Mouse (Mus musculus) ES-CJ7 (cell line): ENCODE data around the gene Tmem260.
A peak's percentile ranks its signal among the peaks of the same experiment; 100 is the strongest.

ENCODE experiments used
- DNase-seq: peaks from one replicate; pipeline ENCODE4 v3.0.0; 2011; ENCODE audit warnings: low read depth, low spot score

The Tmem260 gene

DNA sequence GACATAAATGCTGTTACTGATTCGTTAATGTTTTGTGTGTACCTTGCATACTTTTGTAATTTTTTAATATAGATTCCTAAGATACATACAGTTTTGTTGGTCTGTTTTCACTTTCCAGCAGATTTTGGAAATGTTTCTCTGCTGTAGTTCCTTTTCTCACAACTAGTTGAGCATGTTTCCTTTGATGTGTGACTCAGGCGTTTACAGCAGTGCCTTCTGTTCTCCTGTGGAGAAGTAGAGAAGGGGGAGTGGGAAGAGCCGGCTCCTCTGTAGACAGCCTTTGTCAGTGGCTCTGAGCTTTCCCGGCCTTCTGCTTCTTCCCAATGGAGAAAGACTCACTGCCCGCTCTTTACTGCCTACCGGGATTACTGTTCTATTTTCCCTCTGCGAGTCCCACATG, 35.7 kb downstream of the Tmem260 start:
- DNase-seq = no peak

DNA sequence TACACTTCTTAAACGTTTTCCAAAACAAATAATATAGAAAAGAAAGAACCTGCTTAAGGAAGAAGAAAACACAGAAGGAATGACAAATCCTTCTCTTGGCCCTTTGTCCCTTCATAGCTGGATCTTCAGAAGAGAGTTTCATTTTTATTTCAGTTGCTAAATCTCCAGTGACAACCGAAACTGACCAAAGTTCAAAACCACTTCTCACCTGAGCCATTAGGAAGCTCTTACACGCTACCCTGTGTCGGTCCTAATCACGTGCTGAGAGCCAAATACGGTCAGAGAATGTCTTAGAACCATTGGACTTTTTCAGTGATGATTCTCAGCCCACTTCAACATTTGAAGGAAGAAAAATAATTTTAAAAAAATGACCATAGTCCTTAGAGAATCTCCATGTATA, 36.8 kb downstream of the Tmem260 start:
- no peak for DNase-seq

DNA sequence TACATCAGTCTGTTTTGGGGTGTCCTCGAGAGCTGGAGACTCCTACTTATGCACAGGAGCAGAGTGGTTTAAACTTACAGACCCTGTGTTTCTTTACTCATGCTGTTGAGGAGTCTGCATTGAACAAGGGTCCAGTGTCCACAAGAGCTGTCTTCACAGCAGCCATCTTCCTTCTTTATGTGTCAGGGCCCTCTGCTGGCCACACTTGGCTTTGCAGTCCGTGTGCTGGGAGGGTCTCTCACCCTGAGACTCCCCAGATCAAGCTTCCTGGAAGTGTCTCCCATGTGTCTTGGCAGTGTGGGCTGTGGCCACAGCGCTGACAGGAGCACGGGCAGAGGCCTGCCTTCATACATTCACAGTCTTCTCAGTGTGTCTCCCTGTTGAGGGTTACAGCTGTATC, 48.0 kb downstream of the Tmem260 start:
- DNase-seq = peak; percentile 75

DNA sequence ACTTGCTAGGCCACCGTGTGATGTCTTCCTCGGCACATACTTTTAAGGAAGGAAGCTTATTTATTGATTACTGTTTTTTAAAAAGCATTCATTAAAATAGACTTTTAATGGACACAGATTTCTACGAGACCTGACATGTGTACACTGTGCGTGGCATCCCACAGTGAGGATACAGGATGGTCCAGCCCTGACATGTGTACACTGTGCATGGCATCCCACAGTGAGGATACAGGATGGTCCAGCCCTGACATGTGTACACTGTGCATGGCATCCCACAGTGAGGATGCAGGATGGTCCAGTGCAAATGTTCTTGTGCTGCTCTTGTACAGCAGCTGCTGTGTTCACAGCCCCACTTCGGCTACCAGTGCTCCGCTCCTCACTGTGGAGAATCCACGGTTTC, 56.6 kb downstream of the Tmem260 start:
- DNase-seq = no peak

DNA sequence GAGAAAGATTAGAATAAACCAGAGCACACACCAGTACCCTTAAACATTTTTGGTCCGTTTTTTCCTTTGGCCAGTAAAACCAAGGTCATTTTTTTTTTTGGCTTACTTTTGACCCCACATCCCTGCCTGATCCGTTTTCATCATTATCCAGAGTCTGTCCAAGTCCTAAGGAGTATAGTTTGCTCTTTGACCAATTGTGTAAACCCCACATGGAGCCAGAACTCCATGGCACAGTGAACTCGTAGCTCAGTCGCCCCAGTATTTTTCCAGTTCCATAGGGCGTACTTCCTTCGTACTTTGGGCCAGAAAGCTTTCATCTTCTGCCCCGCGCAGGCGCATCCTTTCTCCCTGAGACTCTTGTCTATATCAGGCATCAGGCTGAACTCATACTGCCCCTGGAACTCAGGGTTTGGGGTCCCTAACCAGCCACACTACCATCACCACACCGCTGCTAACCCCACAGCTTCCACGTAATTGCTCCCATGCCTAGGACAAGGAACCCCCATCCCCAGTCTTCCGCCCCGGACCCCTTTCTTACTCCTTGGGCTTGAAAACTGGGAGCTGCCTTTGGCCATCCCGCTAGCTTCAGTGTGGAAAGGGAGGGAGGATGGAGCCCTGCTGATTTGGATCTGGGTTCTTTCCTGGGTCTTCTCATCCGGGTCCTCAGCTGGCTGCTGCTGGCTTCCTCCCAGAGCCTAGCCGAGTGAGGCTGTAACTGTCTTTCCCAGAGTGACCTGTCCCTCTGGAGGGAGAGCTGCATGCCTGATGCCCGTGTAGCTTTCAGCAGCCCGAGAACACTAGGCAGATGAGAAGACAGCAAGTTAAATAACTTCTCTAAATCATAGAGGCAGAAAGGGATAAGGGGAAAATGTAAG, 58.0 kb downstream of the Tmem260 start:
- DNase-seq = peak; percentile 24

DNA sequence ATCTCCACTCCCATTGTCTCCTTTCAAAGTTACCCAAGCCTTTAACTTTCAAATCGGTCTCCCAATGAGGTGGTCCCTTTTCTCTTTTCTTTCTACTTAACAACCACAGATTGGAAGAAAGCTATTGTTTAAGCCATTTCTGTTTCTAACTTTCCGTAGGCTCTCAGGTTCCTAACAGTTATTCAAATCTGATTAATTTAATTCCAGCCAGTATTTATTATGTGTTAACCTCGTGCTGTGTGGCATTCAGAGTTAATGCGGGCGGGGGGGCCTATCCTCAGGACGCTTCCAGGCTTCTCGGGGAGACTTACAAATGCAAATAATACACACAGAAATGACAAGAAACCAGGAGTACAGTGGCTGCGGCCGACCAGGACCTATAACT, 58.6 kb downstream of the Tmem260 start:
- DNase-seq = peak; percentile 53

DNA sequence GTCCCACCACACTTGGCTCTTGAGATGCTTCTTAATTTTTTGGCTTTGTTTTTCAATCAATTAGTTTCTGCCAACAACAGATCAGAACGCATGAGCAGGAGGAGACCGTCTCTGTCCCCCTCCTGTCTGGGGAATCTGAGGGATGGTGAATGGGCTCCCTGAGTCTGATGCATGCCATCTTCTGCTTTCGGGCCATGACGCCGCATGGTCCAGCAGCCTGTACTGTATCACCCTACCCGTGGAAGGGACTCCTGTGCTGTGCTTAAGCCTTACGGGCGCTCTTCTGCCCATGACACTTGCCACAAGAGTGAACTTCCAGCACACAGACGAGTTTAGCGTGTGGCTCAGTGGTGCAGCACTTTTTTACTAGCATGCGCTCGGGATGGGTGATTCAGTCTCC, 59.7 kb downstream of the Tmem260 start:
- no peak for DNase-seq

DNA sequence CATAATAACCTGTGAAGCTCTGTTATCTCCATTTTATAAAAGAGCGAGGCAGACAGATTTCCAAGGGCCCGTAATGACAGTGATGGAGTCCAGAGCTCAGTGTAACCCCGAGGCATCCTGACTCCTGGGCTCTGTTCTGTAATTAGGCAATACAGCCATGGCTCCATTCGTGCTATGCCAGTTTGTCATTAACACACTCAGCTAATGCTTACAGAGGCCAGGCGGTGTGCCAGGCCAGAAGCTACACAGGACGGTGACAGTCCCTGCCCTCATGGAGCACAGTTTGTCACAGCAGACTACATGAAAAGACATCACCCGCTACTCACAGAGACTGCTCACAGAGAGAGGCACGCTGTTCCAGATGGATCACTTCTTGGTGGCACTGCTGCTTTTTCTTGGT, 61.5 kb downstream of the Tmem260 start:
- no peak for DNase-seq

DNA sequence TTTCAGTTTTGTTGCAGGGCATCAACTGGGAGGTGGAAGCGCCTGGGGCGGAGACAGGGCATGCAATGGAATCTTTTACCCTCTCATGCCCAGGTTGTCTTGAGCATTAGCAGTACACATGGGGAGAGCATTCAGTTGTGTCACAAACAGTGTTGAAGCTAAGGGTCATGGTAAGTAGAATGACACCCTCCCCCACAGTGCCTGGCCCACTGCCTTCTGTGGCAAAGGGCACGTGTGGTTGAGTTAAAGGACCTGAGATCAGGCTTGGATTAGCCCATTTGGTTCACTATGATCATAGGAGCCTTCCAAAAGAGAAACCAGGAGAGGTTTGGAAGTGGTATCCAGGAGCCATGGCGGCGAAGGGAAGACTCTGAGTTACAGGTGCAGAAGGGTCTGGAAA, 63.2 kb downstream of the Tmem260 start:
- DNase-seq = no peak

DNA sequence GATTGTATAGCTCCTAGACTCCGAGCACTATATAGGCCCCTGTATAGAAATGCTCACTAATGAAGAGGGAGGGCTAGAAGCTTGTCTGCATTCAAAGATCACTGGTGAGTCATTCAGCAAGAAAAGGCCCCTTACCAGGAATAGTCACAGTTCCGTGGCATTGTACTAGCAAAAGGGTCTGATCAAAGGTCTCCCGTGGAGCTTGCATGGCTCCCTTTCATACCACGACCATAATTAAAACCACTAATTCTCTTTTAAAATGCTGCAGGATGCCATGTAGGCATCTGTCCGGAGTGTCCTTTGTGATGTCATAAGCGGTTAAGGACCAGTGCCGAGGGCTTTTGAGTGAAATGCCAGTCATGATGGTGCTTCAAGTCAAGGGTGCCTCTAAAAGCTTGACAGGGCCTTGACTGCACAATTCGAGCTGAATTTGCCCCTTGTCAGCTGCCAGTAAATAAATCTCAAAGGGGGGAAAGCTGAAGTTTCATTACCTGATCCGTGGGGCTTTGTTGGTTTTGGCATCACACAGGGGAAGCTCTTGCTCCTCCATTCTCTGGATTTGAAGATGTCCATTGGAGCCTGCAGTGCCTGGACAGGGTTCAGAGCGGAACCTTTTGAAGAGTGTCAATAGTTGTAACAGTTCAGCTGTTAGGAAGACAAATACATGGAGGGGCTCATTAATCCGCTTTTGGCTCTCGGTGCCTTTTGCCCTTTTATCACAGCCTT, 67.3 kb downstream of the Tmem260 start:
- DNase-seq = no peak

DNA sequence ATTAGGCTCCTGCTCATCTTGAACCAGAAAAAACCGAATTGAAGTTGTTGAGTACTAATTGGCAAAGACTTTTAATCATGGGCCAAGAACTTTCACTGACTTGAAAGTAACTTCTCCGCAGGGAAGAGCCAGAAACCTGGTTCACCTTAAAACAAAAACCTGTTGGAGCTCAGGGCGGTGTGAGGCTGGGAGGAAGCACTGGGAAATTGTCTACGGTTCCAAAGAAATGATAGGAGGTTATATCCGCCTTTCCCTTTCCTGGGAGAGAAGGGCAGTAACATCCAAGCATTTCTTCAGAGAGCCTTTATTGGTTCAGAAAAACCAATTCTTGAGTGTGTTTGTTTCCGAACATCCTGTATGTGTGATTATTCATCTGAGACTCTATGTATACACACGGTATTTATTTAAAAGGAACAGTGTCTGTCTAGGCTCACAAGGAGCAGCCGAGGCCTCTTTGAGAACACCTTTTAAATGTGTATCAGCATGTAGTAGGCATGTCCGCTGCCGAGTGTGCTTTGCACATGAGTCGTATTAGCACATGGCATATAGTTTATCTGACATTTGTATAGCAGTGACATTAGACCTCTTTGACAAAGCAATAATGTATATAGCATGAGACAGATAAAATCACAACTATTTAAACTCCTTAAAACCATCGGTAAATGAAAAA, 68.0 kb downstream of the Tmem260 start:
- no peak for DNase-seq

DNA sequence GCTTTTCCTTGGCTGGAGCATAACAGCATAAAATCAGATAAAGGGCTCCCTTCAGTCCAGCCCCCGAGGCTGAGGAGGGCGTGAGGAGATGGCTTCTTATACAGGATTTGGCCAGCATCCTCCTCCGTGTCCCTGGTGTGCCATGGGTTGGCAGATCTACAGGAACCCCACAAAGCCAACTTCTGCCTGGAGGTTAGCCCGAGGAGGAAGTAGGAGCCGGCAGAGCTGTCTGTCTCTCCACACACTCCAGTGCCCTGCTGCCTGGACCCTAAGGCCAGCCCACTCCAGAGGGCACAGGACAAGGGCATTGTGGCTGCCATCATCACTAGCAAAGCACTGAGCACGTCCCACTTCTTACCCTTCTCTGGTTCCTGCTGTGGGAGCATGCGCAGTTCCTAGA, 68.7 kb downstream of the Tmem260 start:
- DNase-seq = no peak

DNA sequence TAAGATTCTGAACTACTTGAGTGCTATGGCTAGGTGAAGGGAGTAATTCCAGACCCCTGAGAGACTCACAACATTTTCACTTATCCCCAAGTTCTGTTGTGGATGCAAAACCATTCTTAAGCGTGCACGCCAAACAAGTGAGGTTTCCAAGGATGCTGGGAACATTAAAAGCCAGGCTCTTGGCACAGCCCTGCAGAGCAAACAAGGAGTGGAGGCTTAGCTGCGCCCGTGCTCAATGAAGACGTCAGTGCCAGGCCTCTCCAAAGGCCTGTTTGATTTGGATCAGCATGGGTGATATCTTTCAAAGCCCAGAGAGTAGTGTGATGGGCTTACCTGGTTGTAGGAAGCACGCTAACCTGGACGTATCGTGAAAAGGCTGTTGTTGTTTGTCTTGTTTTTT, 69.6 kb downstream of the Tmem260 start:
- no peak for DNase-seq

DNA sequence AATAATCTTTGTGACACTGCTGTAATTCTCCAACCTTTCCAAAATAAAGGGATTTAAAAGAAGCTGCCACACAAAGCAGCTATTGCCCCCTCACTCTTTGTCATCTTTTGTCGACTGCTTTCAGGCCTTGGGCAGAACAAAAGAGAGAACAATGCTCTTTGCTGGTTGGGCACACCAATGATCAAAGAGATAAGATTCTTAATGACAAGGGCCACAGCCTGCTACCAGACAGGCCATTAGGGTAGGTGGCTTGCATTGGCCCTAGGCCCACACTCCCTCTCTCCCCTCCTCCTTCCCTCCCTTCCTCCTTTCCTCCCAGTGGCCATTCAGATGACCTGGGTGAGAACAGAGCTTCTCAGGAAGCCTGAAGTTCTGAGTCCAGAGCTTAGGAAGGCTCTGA, 77.4 kb downstream of the Tmem260 start:
- no peak for DNase-seq

DNA sequence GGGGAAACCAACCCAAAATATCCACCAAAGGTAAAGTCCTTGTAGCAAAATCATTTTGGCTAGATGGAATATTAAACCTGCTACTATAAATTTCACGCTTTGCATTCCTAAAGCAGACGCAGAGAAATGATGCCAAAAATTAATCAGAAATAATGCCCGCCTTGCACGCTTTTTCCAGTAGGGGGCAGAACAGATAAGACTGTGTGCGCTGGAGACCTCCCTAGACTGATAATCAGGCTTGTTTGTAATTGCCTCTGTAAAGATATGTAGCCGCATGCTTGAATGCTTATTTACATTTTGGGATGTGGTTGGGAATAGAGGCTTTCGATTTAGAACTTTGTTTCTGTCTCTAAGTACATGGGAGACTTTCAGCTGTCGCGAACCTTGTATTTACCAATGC, 78.2 kb downstream of the Tmem260 start:
- no peak for DNase-seq

DNA sequence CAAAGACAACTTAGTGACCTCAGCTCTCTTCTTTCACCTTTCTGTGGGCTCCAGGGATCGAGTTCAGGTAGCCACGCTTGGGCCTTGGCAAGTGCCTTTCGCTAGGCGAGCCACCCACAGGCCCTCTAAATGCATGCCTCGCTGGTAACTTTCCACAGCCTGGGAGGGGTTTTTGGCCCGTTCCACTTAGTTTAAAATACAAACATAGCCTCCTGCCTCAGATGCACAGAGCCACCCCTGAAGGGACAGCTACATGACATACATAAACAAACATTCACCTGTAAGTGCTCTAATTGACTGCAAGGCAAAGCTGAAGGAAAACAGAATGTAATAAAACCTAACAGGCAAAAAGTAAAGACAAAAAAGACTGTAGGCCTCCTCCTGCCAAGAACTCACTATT, 79.1 kb downstream of the Tmem260 start:
- no peak for DNase-seq

DNA sequence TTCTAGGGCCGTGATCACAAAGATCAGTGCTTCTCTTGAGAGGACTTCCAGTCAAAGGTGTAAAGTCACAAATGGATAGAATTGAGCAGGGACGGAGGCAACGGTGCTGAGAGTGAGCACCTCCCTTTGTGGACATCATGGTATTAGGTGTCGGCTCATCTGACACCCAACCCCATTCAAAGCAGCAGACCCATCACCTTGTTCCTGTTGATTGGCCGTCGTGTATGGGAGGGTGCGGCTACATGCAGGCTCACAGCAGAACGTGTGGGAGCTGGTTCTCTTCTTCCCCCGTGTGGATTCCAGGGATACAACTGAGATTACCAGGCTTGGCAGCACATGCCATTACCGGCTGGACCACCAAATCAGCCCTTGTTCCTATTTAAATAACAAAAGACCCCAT, 84.7 kb downstream of the Tmem260 start:
- no peak for DNase-seq

DNA sequence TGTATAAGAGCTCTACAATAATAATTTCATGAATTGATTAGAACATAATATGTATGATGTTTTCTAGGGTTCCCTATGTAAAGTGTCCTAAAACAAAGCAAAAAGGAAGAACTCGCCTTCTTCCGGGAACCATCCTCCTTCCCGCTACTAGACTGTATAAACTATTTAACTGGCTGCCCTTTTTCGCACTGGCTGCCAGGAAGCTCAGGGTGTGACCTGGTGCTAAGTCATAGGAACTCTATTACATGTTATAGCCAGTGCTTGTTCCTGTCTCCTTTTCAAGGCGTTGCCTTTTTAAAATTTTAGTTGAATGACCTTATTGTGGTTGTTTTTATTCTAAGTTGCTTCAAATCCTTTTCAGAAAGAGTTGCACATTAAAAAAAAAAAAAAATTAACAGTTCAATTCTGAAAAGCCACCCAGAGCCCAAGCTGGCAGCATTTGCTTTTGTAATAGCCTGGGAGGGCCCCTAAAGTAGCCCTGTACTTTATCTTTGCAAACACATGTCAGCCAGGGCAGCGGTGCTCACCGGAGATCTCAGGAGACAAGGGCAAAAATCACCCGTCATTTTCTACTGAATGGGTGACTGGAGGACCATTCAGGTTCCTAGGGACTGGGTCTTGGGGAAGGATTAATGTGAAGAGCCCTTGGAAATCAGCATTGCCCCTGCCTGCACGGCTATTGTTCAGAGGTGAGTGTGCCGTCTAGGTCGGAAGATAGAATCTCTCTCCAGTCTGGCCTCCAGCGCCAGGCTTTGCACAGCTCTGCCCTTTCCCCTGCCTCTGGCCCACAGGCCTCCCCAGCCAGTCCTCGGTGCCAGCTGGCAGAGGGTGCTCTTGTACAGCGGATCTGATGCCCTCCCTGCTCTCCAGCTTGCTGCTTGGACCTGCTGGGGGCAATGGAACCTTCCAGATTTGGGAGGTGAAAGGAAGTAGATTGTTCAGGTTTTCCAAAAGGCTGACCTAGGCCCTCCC, 92.2 kb downstream of the Tmem260 start:
- no peak for DNase-seq

DNA sequence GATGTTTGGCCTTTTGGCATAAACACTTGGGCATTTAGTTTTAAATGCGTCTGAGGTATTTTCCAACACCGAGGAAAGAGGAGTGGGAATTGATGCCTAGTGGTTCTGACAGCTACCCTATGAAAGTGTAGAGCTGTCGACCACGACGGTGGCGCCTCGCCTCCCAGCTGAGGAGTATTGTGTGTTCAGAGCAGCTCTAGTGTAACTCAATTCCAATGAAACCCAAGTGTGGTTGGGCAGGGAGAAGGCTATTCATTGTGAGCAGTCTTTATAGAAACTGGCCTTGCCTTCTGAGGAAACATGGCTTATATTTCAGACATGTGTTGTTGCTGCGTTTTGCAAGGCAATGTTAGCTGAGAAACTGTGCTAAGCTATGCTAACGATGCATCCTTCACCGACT, 99.2 kb downstream of the Tmem260 start:
- no peak for DNase-seq

DNA sequence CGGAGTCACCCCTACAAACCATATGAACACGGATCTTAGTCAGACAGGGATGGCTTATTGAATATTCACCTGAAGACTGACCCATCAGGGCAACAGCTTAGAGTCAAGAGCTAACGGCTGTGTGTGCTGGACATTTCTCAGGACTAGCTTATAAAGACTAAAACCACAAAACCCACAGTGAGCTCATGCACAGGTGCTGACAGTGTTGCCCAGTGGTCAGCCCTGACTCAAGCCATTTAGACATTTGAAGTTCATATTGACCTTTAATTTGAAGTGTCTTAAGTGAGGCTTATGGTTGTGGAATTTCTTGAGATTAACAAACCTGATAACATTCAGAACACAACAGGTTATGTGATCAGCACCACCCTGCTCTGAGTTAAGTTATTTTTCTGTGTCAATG, 100.1 kb downstream of the Tmem260 start:
- DNase-seq = no peak

DNA sequence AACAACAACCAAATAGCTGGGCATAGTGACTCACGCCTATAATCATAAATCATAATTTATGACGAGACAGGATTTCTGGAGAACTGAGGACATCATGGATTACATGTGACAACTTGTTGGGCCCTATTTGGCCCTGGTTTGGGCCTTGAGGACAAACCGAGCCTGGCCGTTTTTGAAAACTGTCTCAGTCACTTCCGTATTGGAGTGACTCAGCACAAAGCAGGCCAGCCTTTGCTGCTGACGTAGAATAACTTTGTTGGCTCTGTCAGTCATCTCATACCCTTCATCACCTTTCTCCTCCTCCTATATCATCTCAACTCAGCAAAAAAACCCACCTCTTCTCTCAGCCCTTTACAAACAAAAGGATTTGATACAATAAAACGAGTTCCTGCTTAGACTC, 103.8 kb downstream of the Tmem260 start:
- no peak for DNase-seq

DNA sequence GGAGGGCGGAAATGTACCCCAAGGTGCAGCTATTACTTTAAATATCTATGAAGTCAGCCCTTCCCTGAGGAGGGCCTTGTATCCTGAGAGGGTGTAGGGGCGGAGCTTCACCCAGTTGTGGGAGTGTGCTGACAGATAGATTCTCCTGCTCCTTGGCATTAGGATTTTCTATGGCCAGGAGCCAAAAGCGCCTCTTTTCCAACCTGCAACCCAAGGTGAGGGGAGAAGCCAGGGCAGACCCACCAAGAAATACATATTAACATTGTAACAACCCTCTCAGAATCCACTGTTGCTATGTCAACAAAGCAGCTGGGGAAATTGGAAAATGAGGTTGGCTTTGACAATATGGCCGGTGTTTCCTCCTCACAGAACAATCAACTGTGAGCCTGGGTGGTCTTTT, 107.3 kb downstream of the Tmem260 start:
- DNase-seq = peak; percentile 53
